Mouse (Mus musculus): ENCODE results near the gene Olfr974. TPM values are rescaled to one million over a fixed set of nuclear protein-coding genes. Genes with fewer than 3 reads are reported as not detected.
"Not testable (repeated sequence)": the region's sequence is repeated elsewhere in the genome, so short reads cannot be mapped to it uniquely, and the experiment has no call there.

Olfr974 gene
- total RNA-seq (2021) = not detected
- long read RNA-seq, experiment 1 = 0 reads
- long read RNA-seq, experiment 2 = 0 reads

DNA sequence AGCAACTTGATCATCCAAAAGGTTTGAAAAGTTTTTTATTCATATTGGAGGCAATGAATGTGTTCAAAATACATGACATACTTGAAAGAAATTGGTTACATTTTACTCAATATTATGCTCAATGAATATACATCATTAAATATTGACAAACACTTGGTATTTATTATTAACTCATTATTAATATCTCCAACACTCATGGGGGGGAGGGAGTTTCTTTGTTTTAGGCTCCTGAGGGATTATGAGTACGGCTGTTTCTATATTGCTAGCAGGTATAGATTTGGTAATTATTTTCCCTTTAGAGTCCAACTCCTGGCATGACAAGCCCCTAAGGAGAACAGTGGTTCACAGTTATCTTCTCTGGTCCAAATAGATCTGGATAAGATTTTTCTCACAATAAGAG is at the start of gene Olfr974:
Olfr974 (plus strand) TSS at position 301 of the 400 bp plus-strand sequence.
- no peak for DNase-seq (ENCODE audit: extremely low spot score in 1 of 2, low spot score in 2 of 2)
- intact Hi-C loops (cut with DNase I) = no loop called here
- no peak within 1 kb of the TSS for H3K27ac ChIP-seq
- no peak for TF ChIP-seq CTCF (IDR thresholded peaks at IDR 0.05)
- no peak within 1 kb of the TSS for H3K4me3 ChIP-seq

DNA sequence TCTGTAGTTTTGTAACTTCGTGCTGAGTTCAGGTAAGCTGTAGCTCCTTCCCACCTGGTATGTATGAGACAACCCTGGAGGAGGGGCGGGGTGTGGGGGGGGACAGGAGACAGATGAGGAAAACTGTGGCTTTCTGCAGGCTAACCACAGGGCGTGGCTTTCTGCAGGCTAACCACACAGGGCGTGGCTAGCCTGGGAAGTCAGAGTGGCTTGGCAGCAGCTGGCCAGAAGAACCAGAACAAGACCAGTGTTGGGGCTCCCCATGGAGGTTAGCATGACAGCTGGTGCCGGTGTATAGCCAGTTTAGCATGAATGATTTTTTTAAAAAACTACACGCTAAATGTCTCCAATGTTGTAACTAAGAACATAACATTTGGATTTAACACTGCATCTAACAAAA is 32.2 kb upstream of the Olfr974 start:
- Histone ChIP-seq H3K27ac (no peak overlapping the region), H3K4me3 (no peak overlapping the region)
- no peak for TF ChIP-seq CTCF (IDR thresholded peaks at IDR 0.05)
- DNase-seq (ENCODE audit: extremely low spot score in 1 of 2, low spot score in 2 of 2) = no peak
- intact Hi-C loops (cut with DNase I) = no loop called here

DNA sequence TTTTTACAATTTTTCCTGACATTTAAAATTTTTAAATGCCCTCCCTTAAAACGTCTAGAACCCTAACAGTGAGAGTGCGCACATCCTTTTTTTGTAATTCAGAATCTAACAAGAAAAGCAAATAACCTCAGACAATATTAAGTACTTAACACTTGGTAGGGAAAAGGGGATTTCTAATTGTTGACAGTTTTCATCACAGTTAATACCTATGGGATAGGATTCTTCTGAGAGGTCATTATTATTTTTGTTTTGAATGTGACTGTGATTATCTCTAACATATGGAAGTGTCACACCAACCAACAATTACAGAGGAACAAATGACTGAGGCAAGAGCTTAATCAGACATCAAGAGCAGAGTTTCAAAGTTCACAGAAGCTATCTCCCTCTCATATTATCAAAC is 30.3 kb upstream of the Olfr974 start, which contains the start of gene Olfr229:
Olfr229 (plus strand) TSS at position 301 of the 400 bp plus-strand sequence.
- no peak for TF ChIP-seq CTCF (IDR thresholded peaks at IDR 0.05)
- intact Hi-C loops (cut with DNase I) = no loop called here
- Histone ChIP-seq H3K27ac (no peak within 1 kb of the TSS), H3K4me3 (no peak within 1 kb of the TSS)
- no peak for DNase-seq (ENCODE audit: extremely low spot score in 1 of 2, low spot score in 2 of 2)

DNA sequence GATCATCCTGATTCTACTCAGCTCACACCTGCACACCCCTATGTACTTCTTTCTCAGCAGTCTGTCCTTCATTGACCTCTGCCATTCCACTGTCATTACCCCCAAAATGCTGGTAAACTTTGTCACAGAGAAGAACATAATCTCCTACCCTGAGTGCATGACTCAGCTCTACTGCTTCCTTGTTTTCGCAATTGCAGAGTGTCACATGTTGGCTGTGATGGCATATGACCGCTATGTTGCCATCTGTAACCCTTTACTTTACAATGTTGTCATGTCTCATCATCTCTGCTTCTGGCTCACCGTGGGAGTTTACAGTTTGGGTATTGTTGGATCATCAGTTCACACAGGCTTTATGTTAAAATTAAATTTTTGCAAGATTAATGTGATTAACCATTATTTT is 27.4 kb upstream of the Olfr974 start:
- intact Hi-C loops (cut with DNase I) = no loop called here
- TF ChIP-seq CTCF (IDR thresholded peaks at IDR 0.05) = no peak
- Histone ChIP-seq H3K27ac (no peak overlapping the region), H3K4me3 (no peak overlapping the region)
- no peak for DNase-seq (ENCODE audit: extremely low spot score in 1 of 2, low spot score in 2 of 2)

DNA sequence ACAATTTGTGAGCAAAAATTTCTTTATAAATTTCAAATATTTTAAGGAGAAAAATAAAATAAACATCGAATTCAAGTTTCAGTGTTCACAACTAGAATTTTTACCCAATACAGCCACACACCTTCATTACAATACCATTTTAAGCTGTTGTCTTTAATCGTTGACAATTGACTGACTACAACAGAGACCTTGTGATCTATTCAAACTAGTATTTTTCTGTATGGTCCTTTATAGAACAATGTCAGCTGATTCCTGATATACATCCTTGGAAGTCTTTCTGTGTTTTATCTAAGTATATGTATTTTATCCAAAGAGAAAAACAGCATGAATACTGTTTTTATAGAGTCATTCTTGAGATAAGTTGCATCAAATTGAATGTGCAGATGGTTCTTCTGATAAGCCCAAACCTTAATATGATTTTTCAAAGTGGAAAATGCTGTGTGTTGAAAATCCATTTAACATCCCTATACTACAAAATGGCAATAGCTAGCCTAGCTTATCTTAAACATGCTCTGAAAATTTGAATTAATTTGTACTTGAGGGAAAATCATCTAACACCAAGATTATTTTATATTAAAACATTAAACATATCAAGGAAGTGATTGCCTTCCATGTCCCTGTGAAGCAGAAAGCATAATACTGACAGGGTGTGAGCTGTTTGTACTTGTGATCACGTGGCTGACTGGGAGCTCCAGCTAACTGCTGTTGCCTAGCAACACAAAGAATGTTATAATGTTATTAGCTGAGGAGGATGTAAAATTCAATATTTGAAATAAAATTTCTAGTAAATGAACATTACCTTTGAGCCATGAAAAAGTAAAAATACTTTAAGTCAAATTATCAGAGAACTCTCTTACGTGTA is 9.1 kb upstream of the Olfr974 start:
- H3K4me3 ChIP-seq; H3K27ac ChIP-seq; intact Hi-C loops (cut with DNase I); DNase-seq (ENCODE audit: extremely low spot score in 1 of 2, low spot score in 2 of 2): not testable (repeated sequence)

DNA sequence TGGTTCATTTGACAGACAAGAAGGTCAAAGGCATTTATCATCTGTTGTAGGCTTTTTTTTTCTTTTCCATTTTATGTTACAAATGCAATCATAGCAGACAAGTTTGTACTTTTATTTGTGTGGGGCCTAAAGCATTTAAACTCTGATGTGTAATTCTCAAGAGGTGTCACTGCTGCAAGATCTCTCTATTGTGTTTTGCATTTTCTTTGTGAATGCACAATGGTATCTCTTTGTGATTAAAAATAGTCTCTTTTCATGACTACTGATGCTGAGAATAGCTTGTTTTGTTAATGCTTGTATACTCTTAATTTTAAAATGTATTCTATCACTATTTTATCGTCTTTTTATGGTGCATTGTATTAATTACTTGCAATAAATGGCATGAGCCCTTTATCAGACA is 8.5 kb upstream of the Olfr974 start:
- H3K4me3 ChIP-seq; H3K27ac ChIP-seq; intact Hi-C loops (cut with DNase I); DNase-seq (ENCODE audit: extremely low spot score in 1 of 2, low spot score in 2 of 2): not testable (repeated sequence)

DNA sequence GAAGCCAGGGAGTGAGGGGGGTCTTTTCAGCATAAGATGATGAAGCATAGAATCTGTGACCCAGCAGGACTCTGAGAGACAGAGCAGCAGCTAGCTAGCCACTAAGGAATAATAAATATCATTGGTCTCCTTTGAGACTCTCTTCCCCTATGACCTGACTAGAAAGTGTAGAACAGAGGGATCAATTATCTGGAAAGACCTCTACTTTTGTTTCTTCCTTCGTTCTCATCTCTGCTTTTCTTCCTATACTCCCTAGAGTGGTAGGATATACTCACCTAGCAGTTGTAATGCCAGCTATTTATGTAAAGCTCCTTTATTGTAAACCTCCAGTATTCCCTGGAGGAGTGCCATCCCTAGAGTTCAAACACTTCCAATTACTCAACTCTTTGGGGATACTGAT is 14.6 kb downstream of the Olfr974 start, which contains the start of gene Olfr975:
Olfr975 (minus strand) TSS at position 101 of the 400 bp plus-strand sequence.
- H3K27ac ChIP-seq = no peak within 1 kb of the TSS

DNA sequence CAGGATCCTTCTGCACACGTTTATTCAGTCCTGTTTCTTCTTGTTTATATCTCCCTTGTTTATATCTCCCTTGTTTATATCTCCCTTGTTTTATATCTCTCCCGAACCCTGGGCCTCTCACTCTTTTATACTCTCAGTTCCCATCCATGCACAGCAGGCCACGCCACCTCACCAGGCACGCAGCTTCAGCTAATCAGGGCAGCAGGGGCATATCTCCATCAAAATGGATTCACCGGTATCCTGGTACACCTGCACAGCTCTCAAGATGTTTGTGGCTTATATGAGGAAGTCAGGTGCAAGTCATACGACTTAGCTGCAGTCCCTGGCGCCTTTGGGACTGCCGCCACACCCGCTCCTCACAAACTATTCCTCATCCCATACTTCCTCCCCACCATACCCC is 23.7 kb downstream of the Olfr974 start, which contains the start of gene Olfr976:
Olfr976 (minus strand) TSS at position 101 of the 400 bp plus-strand sequence.
- intact Hi-C loops (cut with DNase I); H3K27ac ChIP-seq: not testable (repeated sequence)

More for the DNA sequence above, 14.6 kb downstream of the Olfr974 start, which contains the start of gene Olfr975:
- TF ChIP-seq CTCF (IDR thresholded peaks at IDR 0.05) = no peak
- H3K4me3 ChIP-seq = no peak within 1 kb of the TSS
- no peak for DNase-seq (ENCODE audit: extremely low spot score in 1 of 2, low spot score in 2 of 2)
- intact Hi-C loops (cut with DNase I) = no loop called here

DNA sequence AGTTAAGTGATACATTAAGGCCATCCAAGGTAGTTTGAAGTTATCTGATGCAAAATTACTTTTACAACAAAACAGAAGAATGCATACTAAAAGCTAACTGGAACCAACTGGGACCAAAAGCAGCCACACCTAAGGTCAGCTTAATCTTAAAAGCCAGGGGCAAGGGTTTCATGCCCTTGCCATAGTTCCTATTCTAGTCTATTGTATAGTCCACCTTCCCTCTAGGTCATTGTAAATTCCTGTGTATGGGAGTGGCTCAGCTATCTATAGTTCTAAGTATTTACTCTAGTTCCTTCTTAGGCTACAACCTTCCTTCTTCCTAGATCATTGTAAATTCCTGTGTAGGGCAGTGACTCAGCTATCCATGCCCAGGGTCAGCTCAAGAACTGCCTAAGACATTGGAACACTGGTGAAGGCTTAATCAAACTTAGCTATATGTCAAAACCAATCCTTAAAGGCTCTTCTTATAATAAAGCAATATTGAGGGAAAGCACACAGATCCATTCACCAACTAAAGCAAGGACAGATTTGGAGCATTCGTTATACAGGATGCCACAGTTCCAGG is 39.4 kb downstream of the Olfr974 start:
- DNase-seq (ENCODE audit: extremely low spot score in 1 of 2, low spot score in 2 of 2); intact Hi-C loops (cut with DNase I); H3K4me3 ChIP-seq; H3K27ac ChIP-seq: not testable (repeated sequence)

More for the DNA sequence above, 23.7 kb downstream of the Olfr974 start, which contains the start of gene Olfr976:
- H3K4me3 ChIP-seq; DNase-seq (ENCODE audit: extremely low spot score in 1 of 2, low spot score in 2 of 2): not testable (repeated sequence)

DNA sequence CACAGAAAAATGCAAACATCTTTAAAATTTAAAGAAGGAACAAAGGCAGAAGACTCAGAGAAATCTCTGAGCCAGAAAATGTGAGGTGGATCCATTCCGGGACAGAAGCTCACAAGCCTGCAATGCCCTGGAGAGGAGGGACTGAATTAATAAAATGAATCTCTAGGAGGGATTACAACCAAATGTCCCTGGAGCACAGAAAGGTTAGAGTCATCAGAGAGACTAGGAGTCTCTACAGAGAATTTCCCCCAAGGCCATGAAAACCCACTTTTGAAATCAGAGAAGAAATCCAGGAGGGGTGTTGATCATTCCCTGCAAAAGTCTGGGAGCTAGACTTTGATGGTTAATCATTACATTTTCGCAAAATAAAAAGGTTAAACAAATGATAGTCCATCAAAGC is 54.5 kb downstream of the Olfr974 start, which contains the start of gene Olfr978:
Olfr978 (plus strand) TSS at position 301 of the 400 bp plus-strand sequence.
- no peak for DNase-seq (ENCODE audit: extremely low spot score in 1 of 2, low spot score in 2 of 2)
- no peak within 1 kb of the TSS for H3K27ac ChIP-seq
- no peak within 1 kb of the TSS for H3K4me3 ChIP-seq
- intact Hi-C loops (cut with DNase I) = no loop called here
- TF ChIP-seq CTCF (IDR thresholded peaks at IDR 0.05) = no peak

Other genes with a start within 250 kb of the Olfr974 start
- not detected for gene Olfr149, start 230.4 kb upstream of the Olfr974 start, total RNA-seq (2021)
- gene Olfr965, start 226.1 kb upstream of the Olfr974 start, total RNA-seq (2021) = not detected
- gene Olfr150, start 206.5 kb upstream of the Olfr974 start, total RNA-seq (2021) = not detected
- gene Olfr967, start 191.3 kb upstream of the Olfr974 start, total RNA-seq (2021) = not detected
- gene Olfr968, start 154.2 kb upstream of the Olfr974 start, total RNA-seq (2021) = not detected
- not detected for gene Olfr969, start 146.6 kb upstream of the Olfr974 start, total RNA-seq (2021)
- not detected for gene Olfr970, start 128.6 kb upstream of the Olfr974 start, total RNA-seq (2021)
- gene Olfr971, start 100.6 kb upstream of the Olfr974 start, total RNA-seq (2021) = not detected
- not detected for gene Olfr972, start 71.1 kb upstream of the Olfr974 start, total RNA-seq (2021)
- not detected for gene Olfr229, start 30.2 kb upstream of the Olfr974 start, total RNA-seq (2021)
- gene Olfr975, start 14.5 kb downstream of the Olfr974 start, total RNA-seq (2021) = not detected
- gene Olfr976, start 23.6 kb downstream of the Olfr974 start, total RNA-seq (2021) = not detected
- not detected for gene Olfr978, start 54.6 kb downstream of the Olfr974 start, total RNA-seq (2021)
- not detected for gene Olfr979, start 66.0 kb downstream of the Olfr974 start, total RNA-seq (2021)
- not detected for gene Olfr980, start 72.1 kb downstream of the Olfr974 start, total RNA-seq (2021)
- gene Olfr981, start 84.0 kb downstream of the Olfr974 start, total RNA-seq (2021) = not detected
- gene Olfr982, start 136.3 kb downstream of the Olfr974 start, total RNA-seq (2021) = not detected
- not detected for gene Olfr983, start 156.1 kb downstream of the Olfr974 start, total RNA-seq (2021)
- gene Olfr984, start 176.7 kb downstream of the Olfr974 start, total RNA-seq (2021) = not detected
- not detected for gene Olfr985, start 192.7 kb downstream of the Olfr974 start, total RNA-seq (2021)
- not detected for gene Tmem225, start 210.6 kb downstream of the Olfr974 start, total RNA-seq (2021)
- gene Olfr986, start 243.4 kb downstream of the Olfr974 start, total RNA-seq (2021) = under 1 TPM in 1 of 2 experiments, not detected in 1; 0.09 TPM